Mouse (Mus musculus): ENCODE results near the gene Ppox. TPM values are rescaled to one million over a fixed set of nuclear protein-coding genes. Genes with fewer than 3 reads are reported as not detected.
"Not testable (repeated sequence)": the region's sequence is repeated elsewhere in the genome, so short reads cannot be mapped to it uniquely, and the experiment has no call there.

The Ppox gene
- polyA plus RNA-seq, 1 experiment from 2014 or later: 51.8 TPM

- peak; percentile 10; the same call in 1 of the 2 replicates for ATAC-seq (ENCODE audit: low FRiP score)
- Histone ChIP-seq H3K4me1 (replicated peaks; ENCODE audit: control insufficient read depth, insufficient read depth, low read length) (peaks cover 14% of the 10 kb centered on the region), H3K27me3 (ENCODE audit: control insufficient read depth, insufficient read depth, low read length) (no peaks in the 10 kb centered on the region), H3K27ac (ENCODE audit: low read depth, low read length) (peak overlapping the region; percentile 43), H3K9me3 (ENCODE audit: control insufficient read depth, low read length) (no peaks in the 10 kb centered on the region), H3K36me3 (ENCODE audit: control insufficient read depth, insufficient read depth, low read length) (0 out of 2 replicates have a peak, but pooled peaks cover 3% of the 10 kb centered on the region), H3K4me3 (ENCODE audit: low read depth, low read length) (peak overlapping the region; percentile 26), H3K9ac (ENCODE audit: low read depth, low read length) (peak overlapping the region; percentile 35; the same call in 1 of the 2 replicates), H3K4me2 (replicated peaks; ENCODE audit: low read depth, low read length) (peak overlapping the region; percentile 52)
- WGBS: 12% methylated on average over 13 of the region's 13 CpGs
- DNase-seq (ENCODE audit: low spot score): no peak
These were observed 33.5 kb downstream of the Ppox start for GRCm38 (mm10) chr1:171247453-171247841.

- Histone ChIP-seq H3K27ac (ENCODE audit: low read depth, low read length) (peak overlapping the region; percentile 43), H3K36me3 (ENCODE audit: control insufficient read depth, insufficient read depth, low read length) (0 out of 2 replicates have a peak, but pooled peaks cover 3% of the 10 kb centered on the region), H3K9me3 (ENCODE audit: control insufficient read depth, low read length) (no peaks in the 10 kb centered on the region), H3K4me1 (replicated peaks; ENCODE audit: control insufficient read depth, insufficient read depth, low read length) (peaks cover 14% of the 10 kb centered on the region), H3K27me3 (ENCODE audit: control insufficient read depth, insufficient read depth, low read length) (no peaks in the 10 kb centered on the region), H3K4me3 (ENCODE audit: low read depth, low read length) (peak overlapping the region; percentile 72), H3K9ac (ENCODE audit: low read depth, low read length) (peak overlapping the region; percentile 86), H3K4me2 (replicated peaks; ENCODE audit: low read depth, low read length) (peak overlapping the region; percentile 78)
- ATAC-seq (ENCODE audit: low FRiP score): peak; percentile 90
- 1% methylated on average over 41 of the region's 41 CpGs for WGBS
- peak; percentile 99 for DNase-seq (ENCODE audit: low spot score)
These were observed 34.1 kb downstream of the Ppox start for GRCm38 (mm10) chr1:171246709-171247452.

- Histone ChIP-seq H3K4me2 (replicated peaks; ENCODE audit: low read depth, low read length) (no peak overlapping the region), H3K4me3 (ENCODE audit: low read depth, low read length) (no peak overlapping the region), H3K36me3 (ENCODE audit: control insufficient read depth, insufficient read depth, low read length) (0 out of 2 replicates have a peak, but pooled peaks cover 3% of the 10 kb centered on the region)
These were observed 35.6 kb downstream of the Ppox start for GRCm38 (mm10) chr1:171245353-171245752.

GRCm38 (mm10) chr1:171241952-171242351 is 39.0 kb downstream of the Ppox start:
- not testable (repeated sequence) for H3K36me3 ChIP-seq (ENCODE audit: control insufficient read depth, insufficient read depth, low read length); ATAC-seq (ENCODE audit: low FRiP score); H3K4me1 ChIP-seq (replicated peaks; ENCODE audit: control insufficient read depth, insufficient read depth, low read length); DNase-seq (ENCODE audit: low spot score); H3K9me3 ChIP-seq (ENCODE audit: control insufficient read depth, low read length); H3K27ac ChIP-seq (ENCODE audit: low read depth, low read length); H3K4me3 ChIP-seq (ENCODE audit: low read depth, low read length); H3K4me2 ChIP-seq (replicated peaks; ENCODE audit: low read depth, low read length); H3K27me3 ChIP-seq (ENCODE audit: control insufficient read depth, insufficient read depth, low read length); H3K9ac ChIP-seq (ENCODE audit: low read depth, low read length)
- 86% methylated on average over 12 of the region's 12 CpGs for WGBS

More at GRCm38 (mm10) chr1:171245353-171245752, 35.6 kb downstream of the Ppox start:
- ATAC-seq (ENCODE audit: low FRiP score) (no peak), DNase-seq (ENCODE audit: low spot score) (no peak)
- WGBS: 91% methylated on average over 8 of the region's 8 CpGs
- peaks cover 7% of the 10 kb centered on the region; the same call in 1 of the 2 replicates for H3K4me1 ChIP-seq (replicated peaks; ENCODE audit: control insufficient read depth, insufficient read depth, low read length)
- H3K9ac ChIP-seq (ENCODE audit: low read depth, low read length): no peak overlapping the region
- no peaks in the 10 kb centered on the region for H3K27me3 ChIP-seq (ENCODE audit: control insufficient read depth, insufficient read depth, low read length)
- H3K9me3 ChIP-seq (ENCODE audit: control insufficient read depth, low read length): no peaks in the 10 kb centered on the region
- H3K27ac ChIP-seq (ENCODE audit: low read depth, low read length): no peak overlapping the region

GRCm38 (mm10) chr1:171240911-171241310 is 40.1 kb downstream of the Ppox start:
- no peaks in the 10 kb centered on the region for H3K9me3 ChIP-seq (ENCODE audit: control insufficient read depth, low read length)
- no peak overlapping the region for H3K4me3 ChIP-seq (ENCODE audit: low read depth, low read length)
- H3K4me2 ChIP-seq (replicated peaks; ENCODE audit: low read depth, low read length): no peak overlapping the region
- H3K9ac ChIP-seq (ENCODE audit: low read depth, low read length): no peak overlapping the region
- DNase-seq (ENCODE audit: low spot score): no peak
- peaks cover 11% of the 10 kb centered on the region for H3K36me3 ChIP-seq (ENCODE audit: control insufficient read depth, insufficient read depth, low read length)
- no peaks in the 10 kb centered on the region for H3K27me3 ChIP-seq (ENCODE audit: control insufficient read depth, insufficient read depth, low read length)
- ATAC-seq (ENCODE audit: low FRiP score): no peak
- no peak overlapping the region for H3K27ac ChIP-seq (ENCODE audit: low read depth, low read length)
- peaks cover under 1% of the 10 kb centered on the region; the same call in 1 of the 2 replicates for H3K4me1 ChIP-seq (replicated peaks; ENCODE audit: control insufficient read depth, insufficient read depth, low read length)
- WGBS: 92% methylated on average over 10 of the region's 10 CpGs

GRCm38 (mm10) chr1:171239992-171240744 is 40.8 kb downstream of the Ppox start:
- Histone ChIP-seq H3K9ac (ENCODE audit: low read depth, low read length) (no peak overlapping the region), H3K36me3 (ENCODE audit: control insufficient read depth, insufficient read depth, low read length) (peaks cover 11% of the 10 kb centered on the region), H3K27ac (ENCODE audit: low read depth, low read length) (no peak overlapping the region), H3K9me3 (ENCODE audit: control insufficient read depth, low read length) (no peaks in the 10 kb centered on the region), H3K4me3 (ENCODE audit: low read depth, low read length) (no peak overlapping the region), H3K4me1 (replicated peaks; ENCODE audit: control insufficient read depth, insufficient read depth, low read length) (no peaks in the 10 kb centered on the region; the same call in 1 of the 2 replicates), H3K4me2 (replicated peaks; ENCODE audit: low read depth, low read length) (no peak overlapping the region), H3K27me3 (ENCODE audit: control insufficient read depth, insufficient read depth, low read length) (no peaks in the 10 kb centered on the region)
- WGBS: 81% methylated on average over 15 of the region's 15 CpGs
- DNase-seq (ENCODE audit: low spot score): no peak
- no peak for ATAC-seq (ENCODE audit: low FRiP score)

GRCm38 (mm10) chr1:171238463-171238862 is 42.5 kb downstream of the Ppox start:
- WGBS: 75% methylated on average over 14 of the region's 14 CpGs
- no peak overlapping the region for H3K4me2 ChIP-seq (replicated peaks; ENCODE audit: low read depth, low read length)
- 0 out of 2 replicates have a peak, but pooled peaks have one; percentile 40 for ATAC-seq (ENCODE audit: low FRiP score)

GRCm38 (mm10) chr1:171237438-171237837 is 43.5 kb downstream of the Ppox start:
- H3K4me2 ChIP-seq (replicated peaks; ENCODE audit: low read depth, low read length): no peak overlapping the region
- no peak overlapping the region for H3K9ac ChIP-seq (ENCODE audit: low read depth, low read length)
- no peak overlapping the region for H3K27ac ChIP-seq (ENCODE audit: low read depth, low read length)
- peaks cover 8% of the 10 kb centered on the region for H3K36me3 ChIP-seq (ENCODE audit: control insufficient read depth, insufficient read depth, low read length)
- H3K27me3 ChIP-seq (ENCODE audit: control insufficient read depth, insufficient read depth, low read length): no peaks in the 10 kb centered on the region
- no peak overlapping the region for H3K4me3 ChIP-seq (ENCODE audit: low read depth, low read length)
- H3K4me1 ChIP-seq (replicated peaks; ENCODE audit: control insufficient read depth, insufficient read depth, low read length): no peaks in the 10 kb centered on the region
- DNase-seq (ENCODE audit: low spot score): no peak
- WGBS: 86% methylated on average over 6 of the region's 6 CpGs
- ATAC-seq (ENCODE audit: low FRiP score): no peak
- no peaks in the 10 kb centered on the region for H3K9me3 ChIP-seq (ENCODE audit: control insufficient read depth, low read length)

More at GRCm38 (mm10) chr1:171238463-171238862, 42.5 kb downstream of the Ppox start:
- Histone ChIP-seq H3K4me3 (ENCODE audit: low read depth, low read length) (no peak overlapping the region), H3K36me3 (ENCODE audit: control insufficient read depth, insufficient read depth, low read length) (peaks cover 11% of the 10 kb centered on the region), H3K9ac (ENCODE audit: low read depth, low read length) (no peak overlapping the region), H3K4me1 (replicated peaks; ENCODE audit: control insufficient read depth, insufficient read depth, low read length) (no peaks in the 10 kb centered on the region; the same call in 1 of the 2 replicates), H3K27me3 (ENCODE audit: control insufficient read depth, insufficient read depth, low read length) (no peaks in the 10 kb centered on the region), H3K9me3 (ENCODE audit: control insufficient read depth, low read length) (no peaks in the 10 kb centered on the region), H3K27ac (ENCODE audit: low read depth, low read length) (no peak overlapping the region)
- peak; percentile 72 for DNase-seq (ENCODE audit: low spot score)
